Comparison of ENCODE assay signal across 7 mouse cellular contexts in the genomic region with DNA sequence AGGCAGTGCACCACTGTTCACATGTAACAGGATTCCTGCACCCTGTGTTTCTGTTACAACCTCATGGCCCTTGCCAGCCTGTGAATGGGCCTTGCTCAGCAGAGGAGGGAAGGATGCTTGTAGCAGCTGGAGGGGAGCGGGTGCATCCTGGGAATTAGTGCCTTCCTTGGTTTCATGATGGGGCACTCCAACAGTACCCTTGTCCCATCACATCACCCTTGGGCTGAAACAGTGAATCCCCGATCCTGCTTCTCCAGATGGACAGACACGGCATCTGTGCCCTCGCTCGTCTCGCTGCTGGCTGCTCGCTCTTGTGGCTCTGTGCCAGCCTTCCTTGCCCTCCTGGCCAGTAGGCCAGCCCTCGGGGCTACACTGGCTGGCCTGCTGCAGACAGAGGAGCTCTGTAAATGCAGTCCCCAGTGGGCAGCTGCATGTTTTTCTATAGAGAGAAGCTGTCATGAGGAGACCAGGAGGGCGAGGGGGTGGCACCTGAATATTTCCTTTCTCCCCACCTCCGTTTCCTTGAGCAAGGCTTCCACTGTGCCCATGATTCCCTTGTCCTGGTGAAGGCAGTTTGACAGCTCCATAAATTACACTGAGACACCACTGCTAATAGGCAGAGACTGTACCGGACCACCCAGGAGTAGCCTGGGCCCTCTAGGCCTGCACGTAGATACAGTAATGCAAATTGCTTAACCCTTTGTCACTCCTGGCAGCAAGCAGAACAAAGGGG.
A peak's percentile ranks its signal among the peaks of the same experiment; 100 is the strongest.
DNase-seq lines count a peak whose midpoint lies in the region; ATAC-seq lines count a peak whose summit lies in the region.

No protein-coding gene starts in this region.

- intact Hi-C loops in heart, postnatal 25 days (cut with DNase I) = no loop called here

- WGBS in hindbrain, embryonic 11.5 days = 38% methylated on average over 12 of the region's 12 CpGs
- WGBS in limb, embryonic 12.5 days = 48% methylated on average over 12 of the region's 12 CpGs
- WGBS in heart, embryonic 11.5 days (ENCODE audit: insufficient replicate concordance) = 65% methylated on average over 12 of the region's 12 CpGs

- peak overlapping the region; percentile 45; the same call in 1 of the 2 replicates for H3K27ac ChIP-seq in hindbrain, embryonic 11.5 days (ENCODE audit: low read depth, low read length)
- H3K27ac ChIP-seq in limb, embryonic 12.5 days = peak overlapping the region; percentile 75; the same call in 1 of the 2 replicates
- H3K27ac ChIP-seq in heart, embryonic 11.5 days (ENCODE audit: low read depth, low read length) = no peak overlapping the region

- no peaks in the 10 kb centered on the region for H3K27me3 ChIP-seq in hindbrain, embryonic 11.5 days (ENCODE audit: control insufficient read depth, insufficient read depth, low read length)
- H3K27me3 ChIP-seq in limb, embryonic 12.5 days = no peaks in the 10 kb centered on the region
- H3K27me3 ChIP-seq in heart, embryonic 11.5 days (ENCODE audit: control insufficient read depth, insufficient read depth, low read length) = no peaks in the 10 kb centered on the region

- DNase-seq in MN1 (ENCODE audit: low spot score) = peak; percentile 79
- peak; percentile 15 for DNase-seq in ZHBTc4 (ENCODE audit: low read depth, low spot score)
- DNase-seq in hindbrain, embryonic 11.5 days (ENCODE audit: low spot score) = peak; percentile 52
- DNase-seq in heart, postnatal 25 days (ENCODE audit: low spot score) = no peak
- no peak for DNase-seq in adrenal gland, adult 18-20 months (ENCODE audit: low spot score in 2 of 2)

- H3K4me3 ChIP-seq in hindbrain, embryonic 11.5 days (ENCODE audit: low read depth, low read length) = no peak overlapping the region
- H3K4me3 ChIP-seq in limb, embryonic 12.5 days (replicated peaks) = no peak overlapping the region
- H3K4me3 ChIP-seq in heart, embryonic 11.5 days (ENCODE audit: low read depth, low read length) = no peak overlapping the region

- ATAC-seq in hindbrain, embryonic 11.5 days (ENCODE audit: low FRiP score) = peak; percentile 88
- peak; percentile 77 for ATAC-seq in limb, embryonic 12.5 days (ENCODE audit: insufficient number of reproducible peaks, insufficient read depth, low FRiP score, low TSS enrichment, low read depth)
- no peak for ATAC-seq in heart, embryonic 11.5 days (replicated peaks; ENCODE audit: insufficient number of reproducible peaks, low FRiP score, low TSS enrichment)

- H3K36me3 ChIP-seq in hindbrain, embryonic 11.5 days (ENCODE audit: control insufficient read depth, insufficient read depth, low read length) = no peaks in the 10 kb centered on the region
- H3K36me3 ChIP-seq in limb, embryonic 12.5 days = no peaks in the 10 kb centered on the region
- no peaks in the 10 kb centered on the region for H3K36me3 ChIP-seq in heart, embryonic 11.5 days (ENCODE audit: control insufficient read depth, insufficient read depth, low read length)

- no peaks in the 10 kb centered on the region for H3K9me3 ChIP-seq in hindbrain, embryonic 11.5 days (ENCODE audit: control insufficient read depth, low read length)
- H3K9me3 ChIP-seq in limb, embryonic 12.5 days = no peaks in the 10 kb centered on the region
- no peaks in the 10 kb centered on the region for H3K9me3 ChIP-seq in heart, embryonic 11.5 days (replicated peaks; ENCODE audit: control insufficient read depth, low read length)

- peaks cover 2% of the 10 kb centered on the region for H3K4me1 ChIP-seq in hindbrain, embryonic 11.5 days (replicated peaks; ENCODE audit: control insufficient read depth, insufficient read depth, low read length)
- peaks cover 23% of the 10 kb centered on the region for H3K4me1 ChIP-seq in limb, embryonic 12.5 days (replicated peaks)
- H3K4me1 ChIP-seq in heart, embryonic 11.5 days (ENCODE audit: control insufficient read depth, insufficient read depth, low read length) = no peaks in the 10 kb centered on the region

- H3K9ac ChIP-seq in hindbrain, embryonic 11.5 days (ENCODE audit: low read depth, low read length) = no peak overlapping the region
- H3K9ac ChIP-seq in limb, embryonic 12.5 days (replicated peaks) = 0 out of 2 replicates have a peak overlapping the region, but pooled peaks have one; percentile 27
- H3K9ac ChIP-seq in heart, embryonic 11.5 days (ENCODE audit: low read depth, low read length) = no peak overlapping the region

- no peak overlapping the region for H3K4me2 ChIP-seq in hindbrain, embryonic 11.5 days (replicated peaks; ENCODE audit: low read depth, low read length)
- H3K4me2 ChIP-seq in limb, embryonic 12.5 days = peak overlapping the region; percentile 21
- H3K4me2 ChIP-seq in heart, embryonic 11.5 days = no peak overlapping the region

Comparison
In these comparisons a context has a peak if more than half of its experiments do, and no peak if none do; other contexts are left out.
1. DNase-seq: peak in MN1 (single experiment), ZHBTc4 (single experiment) and hindbrain, embryonic 11.5 days (single experiment); none in heart, postnatal 25 days (single experiment) and adrenal gland, adult 18-20 months (0 of 2).